Mouse (Mus musculus): Measurements from ENCODE around the gene Mnat1. TPM values are rescaled to one million over a fixed set of nuclear protein-coding genes. Genes with fewer than 3 reads are reported as not detected.
"Not testable (repeated sequence)": the region's sequence is repeated elsewhere in the genome, so short reads cannot be mapped to it uniquely, and the experiment has no call there.

The Mnat1 gene
- total RNA-seq, 2 experiments from 2014 or later: 18.0 to 20.7 TPM

DNA sequence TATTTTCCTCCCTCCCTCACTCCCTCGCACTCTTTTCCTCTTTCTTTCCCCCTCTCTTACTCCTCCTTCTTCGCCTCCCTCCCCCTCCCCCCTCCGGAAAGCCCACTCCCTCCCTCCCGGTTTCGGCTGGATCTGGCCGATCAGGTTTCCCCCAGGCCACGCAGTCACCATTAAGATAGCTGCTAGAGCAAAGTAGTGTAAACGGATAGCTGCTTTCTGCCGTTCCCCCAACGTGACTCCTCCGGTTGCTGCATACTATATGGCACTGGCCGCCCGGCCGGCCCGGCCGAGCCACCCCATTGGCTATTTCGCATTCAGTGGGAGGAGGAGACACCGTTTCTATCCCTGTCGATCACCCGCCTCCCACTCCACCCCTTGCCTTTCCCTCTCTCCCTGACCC lies 10.3 kb upstream of the Mnat1 start, which contains the start of gene Six4:
Gene Six4 (minus strand): TSS at position 261 of the 400 bp plus-strand sequence.
- DNase-seq (ENCODE audit: low spot score in 2 of 2): peak; percentile 20 to 55
- intact Hi-C loops (cut with DNase I): loop anchor here (2.0 to 5.0 kb wide), 3 partner anchors 66 to 176 kb away; partner anchors contain the start of genes Six6, Slc38a6 and Trmt5

DNA sequence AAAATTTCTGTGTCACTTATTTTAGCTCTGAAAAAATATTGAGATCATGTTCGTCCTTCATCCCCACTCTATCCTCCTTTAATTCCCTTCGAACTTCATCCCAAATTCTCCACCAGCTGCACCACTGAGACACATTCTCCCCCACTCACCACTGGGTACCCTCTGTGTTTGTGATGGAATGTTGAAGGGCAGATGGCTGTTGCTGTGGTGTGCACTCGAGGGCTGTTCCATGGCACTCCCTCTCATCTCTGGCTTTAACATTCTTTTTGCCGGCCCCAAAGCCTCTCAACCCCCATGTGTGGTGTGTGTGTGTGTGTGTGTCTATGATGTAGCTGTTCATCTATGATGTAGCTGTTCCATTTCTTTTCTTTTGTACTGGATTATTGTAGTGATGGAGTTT lies 1.7 kb downstream of the Mnat1 start:
- intact Hi-C loops (cut with DNase I): no loop called here
- DNase-seq (ENCODE audit: low spot score in 2 of 2): no peak

DNA sequence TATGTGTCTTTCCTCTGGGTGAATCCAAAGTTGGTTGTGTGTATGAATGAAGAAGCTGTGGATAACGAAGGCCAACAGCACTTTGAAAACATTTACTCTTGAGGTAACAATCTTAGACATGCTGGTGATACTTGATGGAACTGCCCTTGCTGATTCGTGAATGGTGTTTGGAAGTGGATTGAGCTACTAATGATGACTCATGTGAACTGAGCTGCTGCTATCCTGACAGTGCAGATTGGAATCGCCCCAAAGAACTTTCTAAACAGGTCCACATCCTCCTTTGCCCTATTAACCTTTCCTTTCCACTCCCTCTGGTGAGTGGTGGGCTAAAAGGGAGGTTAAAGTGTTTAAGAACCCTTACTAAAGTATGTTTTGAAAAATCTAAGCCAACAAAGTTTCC lies 17.2 kb downstream of the Mnat1 start:
- no peak for DNase-seq (ENCODE audit: low spot score in 2 of 2)
- intact Hi-C loops (cut with DNase I): no loop called here

DNA sequence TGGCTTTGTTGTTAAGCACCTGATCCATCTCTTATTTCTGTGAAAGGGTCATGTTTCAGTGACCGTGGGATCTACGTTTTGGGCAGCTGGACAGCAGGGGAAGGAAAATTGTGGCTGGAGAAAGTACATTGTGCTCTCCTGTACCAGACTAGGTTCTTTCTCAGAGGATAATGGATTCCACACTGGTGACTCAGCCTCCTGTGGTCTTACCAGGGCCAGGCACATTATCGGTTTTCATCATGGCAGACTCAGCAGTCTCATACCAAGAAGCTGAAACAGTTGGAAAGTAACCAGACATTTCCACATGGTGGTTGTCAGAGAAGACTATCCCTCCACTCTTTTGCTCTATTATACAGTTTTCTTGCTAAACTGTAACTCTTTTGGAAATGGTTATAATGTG lies 23.7 kb downstream of the Mnat1 start:
- peak in 1 of 2 experiments; percentile 16 for DNase-seq (ENCODE audit: low spot score in 2 of 2)
- intact Hi-C loops (cut with DNase I): no loop called here

DNA sequence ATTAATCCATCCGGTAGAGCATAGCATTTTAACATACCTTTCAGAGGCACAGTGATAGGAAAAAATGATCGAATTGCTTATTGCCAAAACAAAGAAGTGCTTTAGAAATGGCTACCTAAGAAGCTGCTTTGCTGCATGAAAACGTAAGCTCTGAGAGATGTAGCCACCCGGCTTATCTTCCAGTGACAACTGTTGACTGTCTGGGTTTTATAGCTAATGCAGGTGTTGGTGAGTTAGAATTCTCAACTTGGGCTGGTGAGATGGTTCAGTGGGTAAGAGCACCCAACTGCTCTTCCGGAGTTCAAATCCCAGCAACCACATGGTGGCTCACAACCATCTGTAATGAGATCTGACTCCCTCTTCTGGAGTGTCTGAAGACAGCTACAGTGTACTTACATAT lies 27.5 kb downstream of the Mnat1 start:
- intact Hi-C loops (cut with DNase I); DNase-seq (ENCODE audit: low spot score in 2 of 2): not testable (repeated sequence)

DNA sequence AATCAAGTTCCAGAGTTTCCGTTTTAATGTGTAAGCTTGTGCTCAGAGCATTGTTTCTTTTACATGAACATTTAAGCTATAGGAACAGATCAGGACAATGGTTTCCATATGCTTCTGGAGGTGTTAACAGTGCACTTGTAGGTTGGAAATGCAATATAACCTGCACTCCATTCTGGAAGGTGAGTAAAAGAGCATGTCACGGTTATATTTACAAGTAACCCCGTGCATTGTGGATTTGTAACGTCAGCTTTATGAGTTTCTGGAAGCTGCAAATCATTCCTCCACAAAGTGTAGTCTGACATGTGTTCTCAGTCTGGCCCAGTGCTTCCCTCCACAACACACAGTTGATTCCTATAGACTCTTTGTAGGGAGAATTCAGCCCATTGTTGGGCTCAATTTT lies 30.6 kb downstream of the Mnat1 start:
- intact Hi-C loops (cut with DNase I): no loop called here
- DNase-seq (ENCODE audit: low spot score in 2 of 2): no peak

DNA sequence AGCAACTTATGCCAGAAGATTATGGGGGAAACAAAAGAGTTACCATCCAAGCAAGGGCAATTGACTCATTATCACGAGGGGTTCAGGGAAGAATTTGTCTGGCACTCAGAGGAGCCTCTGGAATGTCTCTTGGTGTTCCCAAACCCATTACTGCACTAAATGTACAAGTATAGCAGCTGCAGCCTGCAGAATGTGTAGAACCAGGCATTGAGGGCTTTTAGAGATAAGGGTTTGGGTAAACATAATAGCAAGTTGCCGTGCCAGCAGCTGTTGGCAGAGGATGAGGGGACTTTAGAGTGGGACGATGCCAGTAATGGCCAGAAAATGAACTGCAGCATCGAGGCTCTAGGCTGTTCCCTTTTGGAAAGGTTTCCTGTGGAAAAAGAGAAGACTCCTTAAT lies 36.8 kb downstream of the Mnat1 start:
- intact Hi-C loops (cut with DNase I): no loop called here
- DNase-seq (ENCODE audit: low spot score in 2 of 2): no peak

DNA sequence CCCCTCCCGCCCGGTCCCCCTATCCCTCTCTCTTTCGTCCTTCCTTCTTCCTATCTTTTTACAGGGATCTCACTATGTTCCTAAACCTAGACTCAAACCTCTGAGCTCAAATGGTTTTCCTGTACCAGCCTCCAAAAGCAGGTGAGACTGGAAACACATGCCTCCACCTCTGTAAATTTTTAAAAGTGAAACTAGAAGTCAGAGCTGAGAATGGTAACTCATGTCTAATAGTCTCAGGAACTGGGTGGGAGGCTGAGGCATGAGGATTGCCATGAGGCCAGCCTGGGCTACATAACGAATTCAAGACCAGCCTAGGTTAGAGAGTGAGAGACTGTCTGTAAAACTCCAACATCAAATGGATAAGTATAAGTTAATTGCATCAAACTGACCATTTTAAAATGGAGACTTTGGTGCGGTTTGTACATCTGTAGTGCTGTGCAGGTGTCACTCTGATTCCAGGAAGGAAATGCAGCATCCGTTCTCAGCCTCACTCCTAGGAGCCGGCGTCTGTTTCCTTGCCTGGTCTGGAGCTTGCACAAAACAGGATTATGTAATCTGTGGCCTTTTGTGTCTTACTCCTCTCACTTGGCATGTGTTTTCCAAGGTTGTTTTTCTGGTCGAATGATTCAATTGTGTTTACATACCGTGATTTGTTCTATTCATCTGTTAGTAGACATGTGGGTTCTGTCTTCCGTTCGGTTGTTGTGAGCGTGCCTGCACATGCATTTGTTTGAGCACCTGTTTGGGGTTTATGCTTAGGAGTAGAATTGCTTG lies 39.1 kb downstream of the Mnat1 start:
- intact Hi-C loops (cut with DNase I): no loop called here
- peak in 1 of 2 experiments; percentile 8 for DNase-seq (ENCODE audit: low spot score in 2 of 2)

DNA sequence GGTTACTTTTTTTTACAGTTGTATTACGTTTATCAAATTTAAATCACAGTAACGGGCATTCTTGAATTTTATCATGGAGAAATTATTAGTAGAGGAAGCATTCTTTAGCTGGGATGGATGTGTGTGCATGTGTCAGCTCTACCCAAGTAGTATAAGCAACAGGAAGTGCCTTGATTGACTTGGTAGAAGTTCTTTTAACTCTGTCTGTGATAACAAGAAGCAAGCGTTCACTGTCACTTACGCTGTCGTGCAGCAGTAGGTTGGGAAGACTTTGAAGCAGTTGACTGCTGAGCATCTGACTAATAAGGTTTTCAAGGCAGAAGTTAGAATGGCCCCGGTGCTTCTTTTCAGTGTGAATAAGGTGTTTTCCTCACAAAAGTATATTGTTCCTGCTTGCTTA lies 47.3 kb downstream of the Mnat1 start:
- intact Hi-C loops (cut with DNase I): no loop called here
- DNase-seq (ENCODE audit: low spot score in 2 of 2): no peak

DNA sequence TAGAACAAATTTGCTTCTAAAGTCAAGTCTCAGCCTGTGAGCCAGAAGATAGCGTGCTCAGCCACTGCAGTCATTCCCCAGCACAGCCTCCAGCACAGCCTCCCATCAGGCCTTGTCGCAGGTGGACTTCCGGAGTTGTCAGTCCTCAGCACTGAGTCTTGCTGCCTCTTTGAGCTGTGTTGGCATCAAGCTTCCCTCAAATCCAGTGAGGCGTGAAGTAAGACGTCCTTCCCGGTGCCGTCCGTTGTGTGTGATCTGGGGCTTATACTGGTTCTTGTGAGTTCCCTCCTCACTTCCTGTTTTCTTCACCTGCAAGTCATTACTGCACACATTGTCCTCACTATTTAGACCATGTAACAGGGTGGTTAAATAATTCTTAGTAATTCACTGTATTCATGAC lies 60.4 kb downstream of the Mnat1 start:
- DNase-seq (ENCODE audit: low spot score in 2 of 2): no peak
- intact Hi-C loops (cut with DNase I): no loop called here

DNA sequence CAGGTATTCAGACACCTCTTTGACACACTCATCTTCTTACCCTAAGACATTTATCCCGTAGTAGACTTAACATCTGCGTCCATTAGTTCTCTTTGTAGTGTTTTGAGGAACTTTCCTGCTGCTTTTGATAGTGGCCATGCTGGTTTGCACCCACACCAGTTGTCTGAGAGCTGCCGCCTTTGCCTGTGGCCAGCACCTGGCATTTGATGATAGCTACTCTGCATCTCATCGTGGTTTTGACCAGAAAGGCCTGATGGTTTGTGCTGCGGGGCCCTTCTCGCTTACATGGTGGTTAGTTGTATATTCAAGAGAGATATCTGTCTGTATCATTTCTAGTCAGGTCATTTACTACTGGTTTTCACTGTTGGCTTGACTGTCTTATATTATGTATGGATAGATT lies 73.8 kb downstream of the Mnat1 start:
- DNase-seq (ENCODE audit: low spot score in 2 of 2): no peak
- intact Hi-C loops (cut with DNase I): no loop called here

DNA sequence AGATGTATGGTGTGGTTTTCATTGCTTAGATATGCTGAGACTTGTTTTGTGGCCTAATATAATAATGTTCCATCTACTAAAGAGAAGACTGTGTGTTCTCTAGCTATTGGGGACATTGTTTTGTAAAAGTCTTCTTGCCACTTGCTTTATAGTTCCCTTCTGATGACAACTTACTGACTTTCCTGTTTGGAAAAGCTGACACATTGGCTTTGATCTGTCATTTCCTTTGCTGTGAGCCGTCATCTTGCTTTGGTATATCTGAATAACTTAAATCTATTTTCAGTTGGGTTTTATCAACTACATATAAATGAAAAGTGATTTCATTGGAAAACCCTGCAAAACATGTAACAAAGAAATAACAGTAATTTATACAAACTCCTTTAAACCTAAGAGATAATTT lies 74.9 kb downstream of the Mnat1 start:
- no peak for DNase-seq (ENCODE audit: low spot score in 2 of 2)
- intact Hi-C loops (cut with DNase I): no loop called here

DNA sequence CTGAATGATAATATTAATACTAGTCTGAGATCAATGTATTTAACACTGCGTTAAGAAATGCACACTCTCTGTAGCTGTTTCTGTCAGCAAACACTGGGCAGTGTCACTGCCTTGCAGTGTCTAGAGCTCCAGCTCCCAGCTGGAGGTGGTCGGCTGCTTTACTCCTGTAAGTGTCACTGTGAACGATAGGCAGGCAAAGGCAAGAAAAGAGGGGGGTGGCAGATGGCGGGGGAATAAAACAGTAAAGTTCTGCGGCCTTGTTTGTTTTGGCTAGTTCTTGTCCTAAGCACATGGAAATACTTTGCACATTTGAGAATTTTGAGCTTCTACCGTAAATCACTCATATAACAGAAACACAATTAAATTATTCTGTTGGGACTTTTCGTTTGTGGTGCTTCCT lies 75.9 kb downstream of the Mnat1 start:
- DNase-seq (ENCODE audit: low spot score in 2 of 2): no peak
- intact Hi-C loops (cut with DNase I): no loop called here

DNA sequence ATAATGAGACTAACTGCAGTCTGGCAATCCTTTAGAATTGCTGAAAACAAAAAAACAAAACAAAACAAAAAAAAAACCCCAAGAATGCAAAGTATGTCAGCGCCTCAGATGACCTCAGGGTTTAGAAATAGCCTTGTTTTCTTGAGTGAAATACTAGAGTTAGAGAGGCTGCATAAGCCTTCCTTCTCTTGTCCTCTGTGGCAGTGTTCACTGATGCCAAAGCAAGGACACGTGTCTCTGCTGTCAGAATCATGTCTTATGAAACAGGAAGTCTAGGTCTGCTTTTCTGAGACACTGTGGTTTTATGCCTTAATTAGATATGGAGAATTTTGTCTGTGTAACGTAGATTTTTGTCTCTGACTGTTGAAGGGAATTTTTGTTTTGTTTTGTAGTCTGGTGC lies 78.1 kb downstream of the Mnat1 start:
- peak in 1 of 2 experiments; percentile 14 for DNase-seq (ENCODE audit: low spot score in 2 of 2)
- intact Hi-C loops (cut with DNase I): no loop called here

DNA sequence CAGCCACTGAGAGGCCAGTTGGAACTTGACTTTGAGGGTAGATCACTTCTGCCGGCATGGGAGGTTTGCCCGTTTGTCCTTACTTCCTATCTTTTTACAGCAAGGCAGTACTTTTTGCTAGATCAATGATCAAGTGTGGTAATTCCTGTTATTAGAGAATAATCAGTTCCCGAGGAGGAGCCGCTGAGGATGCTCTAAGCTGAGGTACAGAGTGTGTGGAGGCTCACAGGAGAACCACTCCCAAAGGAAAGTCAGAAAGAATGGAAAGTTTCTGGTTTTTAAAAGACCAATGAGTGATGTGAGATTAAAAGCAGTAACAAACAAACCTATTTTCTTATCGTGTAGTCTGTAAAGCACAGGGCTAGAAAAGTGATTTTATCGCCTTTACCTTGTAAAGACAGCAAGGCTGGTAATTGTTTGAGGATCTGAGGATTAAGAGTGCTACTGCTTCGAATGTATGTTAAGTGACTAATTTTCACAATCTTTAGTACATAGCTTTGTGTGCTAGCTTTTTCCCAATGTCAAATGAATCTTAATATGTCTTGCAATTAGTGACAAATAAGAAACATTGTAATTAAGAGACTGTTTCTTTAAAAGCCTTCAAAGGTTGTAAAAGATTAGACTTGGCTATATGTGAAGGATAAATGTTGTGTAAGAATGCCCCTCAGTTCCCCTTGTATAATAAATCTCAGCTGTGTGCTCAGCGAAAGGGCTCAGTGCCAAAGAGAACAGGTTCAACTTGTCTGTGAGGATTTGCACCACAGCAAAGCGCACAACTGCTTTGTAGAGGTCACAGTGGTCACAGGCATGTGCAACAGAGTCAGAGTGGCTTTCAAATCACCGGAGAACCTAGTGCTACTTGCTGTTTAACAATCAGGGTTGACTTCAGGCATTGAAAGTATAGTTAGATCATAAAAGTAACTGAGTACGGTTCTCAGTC lies 82.5 kb downstream of the Mnat1 start:
- DNase-seq (ENCODE audit: low spot score in 2 of 2): no peak
- intact Hi-C loops (cut with DNase I): no loop called here

DNA sequence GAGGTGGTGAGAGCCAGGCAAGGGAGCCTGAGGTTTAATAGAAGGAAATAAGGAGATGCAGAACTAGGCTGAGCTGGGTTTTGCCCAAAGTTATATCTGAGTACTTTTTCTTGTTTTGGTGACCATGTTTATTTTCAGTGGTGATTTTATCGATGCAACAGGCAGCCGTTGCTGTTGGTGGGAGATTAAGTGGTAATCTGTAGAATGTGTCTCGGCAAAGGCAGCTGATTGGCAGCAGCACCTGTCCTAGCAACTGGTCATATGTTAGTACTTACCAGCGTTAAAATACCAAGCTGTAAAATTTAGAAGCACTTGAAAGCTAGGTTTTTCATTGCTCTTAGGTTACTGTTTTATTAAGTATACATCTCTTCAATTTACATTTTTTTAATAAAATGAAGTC lies 83.5 kb downstream of the Mnat1 start:
- intact Hi-C loops (cut with DNase I): no loop called here
- DNase-seq (ENCODE audit: low spot score in 2 of 2): no peak

DNA sequence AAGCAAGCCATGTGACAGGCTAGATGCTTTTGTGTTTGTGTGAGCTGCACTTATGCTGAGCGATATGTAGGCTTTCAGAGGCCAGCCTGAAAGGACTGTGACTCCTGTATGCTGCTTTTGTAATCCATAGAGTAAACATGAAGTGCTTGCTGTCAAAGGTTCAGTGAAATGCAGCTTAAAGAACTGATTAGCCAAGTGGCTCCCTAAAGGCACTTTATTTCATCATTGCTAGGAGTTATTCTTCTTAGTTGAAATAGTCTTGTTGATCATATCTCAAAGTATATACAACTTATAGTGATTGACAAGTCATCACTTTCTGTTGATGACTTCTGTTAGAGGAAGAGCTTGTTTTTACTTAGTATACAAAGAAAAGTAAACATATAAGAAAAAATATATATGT lies 83.9 kb downstream of the Mnat1 start:
- intact Hi-C loops (cut with DNase I): no loop called here
- no peak for DNase-seq (ENCODE audit: low spot score in 2 of 2)

DNA sequence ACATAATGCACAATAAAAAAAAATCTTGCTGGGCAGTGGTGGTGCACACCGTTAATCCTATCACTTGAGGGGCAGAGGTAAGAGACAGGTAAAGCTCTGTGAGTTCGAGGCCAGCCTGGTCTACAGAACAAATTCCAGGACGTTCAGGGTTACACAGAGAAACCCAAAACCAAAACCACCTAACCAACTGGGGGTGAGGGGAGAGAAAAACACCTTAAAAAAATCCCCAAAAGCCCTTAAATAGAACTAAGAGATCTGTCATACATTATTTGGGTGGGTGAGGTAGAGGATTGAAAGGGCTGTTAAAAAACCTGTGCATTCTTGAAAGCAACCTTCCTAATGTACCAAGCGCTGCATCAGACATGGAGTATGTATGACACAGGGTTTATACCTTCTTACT lies 85.0 kb downstream of the Mnat1 start:
- no peak for DNase-seq (ENCODE audit: low spot score in 2 of 2)

DNA sequence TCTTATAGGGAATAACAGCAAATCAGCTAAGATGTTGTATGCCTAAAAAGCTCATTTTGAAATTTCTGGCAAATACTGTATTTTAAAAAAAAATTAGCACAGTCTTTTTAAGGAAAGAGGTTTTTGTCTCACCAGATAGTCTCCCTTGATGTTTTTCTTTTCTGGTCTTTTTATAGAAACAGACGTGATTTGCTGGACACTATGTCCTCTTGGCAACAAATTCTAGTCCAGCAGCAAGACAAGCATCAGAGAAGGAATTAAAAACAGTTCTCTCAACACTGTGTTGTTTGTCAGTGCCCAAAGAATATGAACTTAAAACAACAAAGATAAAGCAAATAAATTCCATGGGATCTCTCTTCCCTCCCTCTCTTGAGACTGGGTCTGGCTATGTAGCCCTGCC lies 85.6 kb downstream of the Mnat1 start:
- intact Hi-C loops (cut with DNase I): no loop called here
- no peak for DNase-seq (ENCODE audit: low spot score in 2 of 2)

More for the DNA sequence above, 85.0 kb downstream of the Mnat1 start:
- intact Hi-C loops (cut with DNase I): no loop called here

DNA sequence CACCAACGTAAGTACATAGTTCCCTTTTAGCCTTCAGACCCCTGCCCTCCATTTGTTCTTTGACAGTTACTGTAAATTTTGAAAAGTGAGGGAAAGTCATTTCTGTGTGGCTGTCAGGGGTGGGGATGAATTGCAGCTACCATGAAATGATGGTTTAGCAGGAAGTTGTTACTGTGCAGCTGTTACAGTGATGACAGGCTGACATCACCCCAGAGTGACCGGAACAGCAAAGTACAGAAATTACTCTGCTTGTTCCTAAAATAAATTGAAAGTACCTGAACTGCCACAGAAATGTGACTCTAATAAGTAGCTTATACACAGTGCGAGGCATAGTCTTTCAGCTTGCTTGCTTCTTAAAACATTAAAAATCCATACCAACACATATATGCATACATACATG lies 86.9 kb downstream of the Mnat1 start:
- intact Hi-C loops (cut with DNase I): no loop called here
- DNase-seq (ENCODE audit: low spot score in 2 of 2): no peak

DNA sequence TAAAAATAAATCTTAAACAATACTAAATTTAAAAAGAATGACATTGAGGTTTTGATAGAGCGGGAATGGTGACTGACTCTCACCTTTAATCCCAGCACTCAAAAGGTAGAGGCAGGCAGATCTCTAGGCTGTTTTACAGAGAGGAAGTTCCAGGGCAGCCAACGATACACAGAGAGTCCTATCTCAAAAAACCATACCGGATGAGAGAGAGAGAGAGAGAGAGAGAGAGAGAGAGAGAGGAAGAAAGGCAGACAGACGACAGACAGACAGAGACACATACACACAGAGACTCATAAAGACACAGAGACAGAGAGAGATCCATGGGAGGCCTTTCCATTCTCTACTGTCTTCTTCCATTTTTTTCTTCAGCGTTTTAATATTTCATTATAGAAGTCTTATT lies 92.3 kb downstream of the Mnat1 start:
- intact Hi-C loops (cut with DNase I): no loop called here
- DNase-seq (ENCODE audit: low spot score in 2 of 2): no peak
